Mouse (Mus musculus) urinary bladder, postnatal 14 days (tissue): ENCODE results near the gene Ptprr.

Source experiments
- DNase-seq: peaks from one replicate; pipeline ENCODE4 v3.0.0; 2021; ENCODE audit warnings: low spot score

Ptprr gene

GRCm38 (mm10) chr10:116266561-116267433 is 248.8 kb downstream of the Ptprr start:
- DNase-seq = peak; percentile 31

- no peak for DNase-seq
These were observed 249.4 kb downstream of the Ptprr start for GRCm38 (mm10) chr10:116267434-116267822.

GRCm38 (mm10) chr10:116268343-116268742 is 250.3 kb downstream of the Ptprr start:
- no peak for DNase-seq

GRCm38 (mm10) chr10:116270646-116271469 is 252.8 kb downstream of the Ptprr start:
- no peak for DNase-seq

GRCm38 (mm10) chr10:116271470-116271915 is 253.5 kb downstream of the Ptprr start:
- no peak for DNase-seq

- DNase-seq = no peak
These were observed 254.1 kb downstream of the Ptprr start for GRCm38 (mm10) chr10:116272156-116272555.

- no peak for DNase-seq
These were observed 257.3 kb downstream of the Ptprr start, which contains the start of gene Ptprb for GRCm38 (mm10) chr10:116275280-116275679. Gene Ptprb (plus strand): TSS chr10:116275523.

- no peak for DNase-seq
These were observed 268.8 kb downstream of the Ptprr start for GRCm38 (mm10) chr10:116286697-116287344.

GRCm38 (mm10) chr10:116288130-116288529 is 270.1 kb downstream of the Ptprr start:
- DNase-seq = no peak

- DNase-seq = no peak
These were observed 272.5 kb downstream of the Ptprr start for GRCm38 (mm10) chr10:116290483-116290882.

- DNase-seq = no peak
These were observed 273.2 kb downstream of the Ptprr start for GRCm38 (mm10) chr10:116291153-116291755.

GRCm38 (mm10) chr10:116296439-116296838 is 278.4 kb downstream of the Ptprr start:
- no peak for DNase-seq

- no peak for DNase-seq
These were observed 279.8 kb downstream of the Ptprr start for GRCm38 (mm10) chr10:116297854-116298253.

- DNase-seq = no peak
These were observed 282.8 kb downstream of the Ptprr start for GRCm38 (mm10) chr10:116300824-116301223.

- peak; percentile 4 for DNase-seq
These were observed 283.2 kb downstream of the Ptprr start for GRCm38 (mm10) chr10:116301258-116301657.

- DNase-seq = no peak
These were observed 286.3 kb downstream of the Ptprr start for GRCm38 (mm10) chr10:116304355-116304754.

GRCm38 (mm10) chr10:116309460-116309859 is 291.4 kb downstream of the Ptprr start:
- no peak for DNase-seq

- DNase-seq = no peak
These were observed 292.6 kb downstream of the Ptprr start for GRCm38 (mm10) chr10:116310516-116311210.

GRCm38 (mm10) chr10:116319246-116319645 is 301.2 kb downstream of the Ptprr start:
- peak; percentile 78 for DNase-seq
